27 mouse cellular contexts compared by ENCODE assay signal in the genomic region with DNA sequence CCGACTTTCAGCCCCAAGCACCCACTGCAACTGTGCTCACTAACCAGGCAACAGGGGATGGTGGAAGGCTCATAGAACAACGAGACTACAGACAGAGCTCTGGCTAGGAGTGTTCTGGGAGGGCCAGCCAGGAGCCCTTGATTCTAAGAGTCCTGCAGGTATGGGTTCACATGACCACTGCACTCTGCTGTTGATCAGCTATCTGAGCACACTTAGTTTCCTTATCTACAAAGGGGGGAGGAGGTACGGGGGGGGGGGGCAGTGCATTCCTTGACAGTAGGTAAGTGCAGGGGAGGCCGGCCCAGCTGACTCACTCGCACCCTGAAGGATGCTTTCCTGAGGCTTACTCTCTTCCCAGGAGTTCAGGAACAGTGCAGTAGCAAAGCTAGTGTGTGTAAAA.
A peak's percentile ranks its signal among the peaks of the same experiment; 100 is the strongest.
DNase-seq lines count a peak whose midpoint lies in the region; ATAC-seq and TF ChIP-seq lines count a peak whose summit lies in the region.
"Had no signal": no experiment of that assay in that cellular context is flagged by ENCODE, and none has a peak within 500 bp of the region (broad histone marks: within the 10 kb centered on the region; RNA-seq: fewer than 3 reads in every experiment).

No protein-coding gene starts in this region.

- peak overlapping the region; percentile 68 for H3K27ac ChIP-seq in heart, embryonic 10.5 days
- no peak overlapping the region for H3K27ac ChIP-seq in heart, adult 2 months
- peak overlapping the region; percentile 8; the same call in 1 of the 2 replicates for H3K27ac ChIP-seq in heart, embryonic 15.5 days
- peak overlapping the region; percentile 42 for H3K27ac ChIP-seq in bone marrow, adult 2 months (ENCODE audit: control insufficient read depth, insufficient read depth, low read depth, low read length, poor library complexity)
- H3K27ac ChIP-seq: hindbrain, embryonic 12.5 days; hindbrain, postnatal 0 days; intestine, embryonic 15.5 days; liver, embryonic 15.5 days; macrophage; neural tube, embryonic 15.5 days had no signal

- H3K36me3 ChIP-seq in heart, embryonic 10.5 days = no peaks in the 10 kb centered on the region
- H3K36me3 ChIP-seq in heart, adult 2 months (ENCODE audit: control insufficient read depth, insufficient read depth, low read length) = no peaks in the 10 kb centered on the region
- H3K36me3 ChIP-seq in heart, embryonic 15.5 days = no peaks in the 10 kb centered on the region
- H3K36me3 ChIP-seq: hindbrain, embryonic 12.5 days; intestine, embryonic 15.5 days; liver, embryonic 15.5 days; neural tube, embryonic 15.5 days had no signal

- H3K4me2 ChIP-seq in heart, embryonic 15.5 days = no peak overlapping the region
- H3K4me2 ChIP-seq: hindbrain, embryonic 12.5 days; intestine, embryonic 15.5 days; liver, embryonic 15.5 days; neural tube, embryonic 15.5 days had no signal

- no peak for TF ChIP-seq CTCF in heart, adult 2 months (IDR thresholded peaks at IDR 0.05)
- TF ChIP-seq CTCF in bone marrow, adult 2 months (IDR thresholded peaks at IDR 0.05; ENCODE audit: control insufficient read depth, insufficient read depth, low read length) = no peak

- no peak for TF ChIP-seq EP300 in heart, adult 2 months (IDR thresholded peaks at IDR 0.05; ENCODE audit: insufficient read depth, low read depth, low read length)

- no peak overlapping the region for H3K9ac ChIP-seq in heart, adult 2 months (ENCODE audit: low read depth, low read length)
- H3K9ac ChIP-seq in heart, embryonic 15.5 days = no peak overlapping the region
- H3K9ac ChIP-seq: hindbrain, embryonic 12.5 days; intestine, embryonic 15.5 days; liver, embryonic 15.5 days; neural tube, embryonic 15.5 days had no signal

- H3K9me3 ChIP-seq in heart, embryonic 10.5 days = no peaks in the 10 kb centered on the region
- no peaks in the 10 kb centered on the region for H3K9me3 ChIP-seq in heart, embryonic 15.5 days (replicated peaks)
- H3K9me3 ChIP-seq: hindbrain, embryonic 12.5 days; intestine, embryonic 15.5 days; liver, embryonic 15.5 days; neural tube, embryonic 15.5 days had no signal

- H3K4me1 ChIP-seq in heart, embryonic 10.5 days = peaks cover 96% of the 10 kb centered on the region
- peaks cover 46% of the 10 kb centered on the region for H3K4me1 ChIP-seq in heart, adult 2 months (ENCODE audit: control insufficient read depth, insufficient read depth, low read length)
- peaks cover 69% of the 10 kb centered on the region for H3K4me1 ChIP-seq in heart, embryonic 15.5 days (replicated peaks)
- H3K4me1 ChIP-seq in bone marrow, adult 2 months (ENCODE audit: control insufficient read depth, insufficient read depth, low read length) = peaks cover 11% of the 10 kb centered on the region

- ATAC-seq in heart, embryonic 15.5 days (replicated peaks; ENCODE audit: insufficient number of reproducible peaks, insufficient read depth, low FRiP score, low read depth) = no peak
- ATAC-seq: forebrain, embryonic 14.5 days; hindbrain, postnatal 0 days; intestine, embryonic 15.5 days; Patski had no signal

- TF ChIP-seq POLR2A in heart, adult 2 months (IDR thresholded peaks at IDR 0.05; ENCODE audit: insufficient read depth, low read depth, low read length) = no peak
- TF ChIP-seq POLR2A in bone marrow, adult 2 months (IDR thresholded peaks at IDR 0.05; ENCODE audit: borderline replicate concordance, control insufficient read depth, low read depth, low read length) = no peak

- H3K27me3 ChIP-seq in heart, embryonic 10.5 days (ENCODE audit: insufficient read depth, poor library complexity, severe bottlenecking) = no peaks in the 10 kb centered on the region
- no peaks in the 10 kb centered on the region for H3K27me3 ChIP-seq in heart, adult 2 months (ENCODE audit: control insufficient read depth, insufficient read depth, low read length)
- H3K27me3 ChIP-seq in heart, embryonic 15.5 days = no peaks in the 10 kb centered on the region
- H3K27me3 ChIP-seq: hindbrain, embryonic 12.5 days; intestine, embryonic 15.5 days; neural tube, embryonic 15.5 days; Patski had no signal

- H3K4me3 ChIP-seq in heart, embryonic 10.5 days = no peak overlapping the region
- H3K4me3 ChIP-seq in heart, adult 2 months = no peak overlapping the region
- no peak overlapping the region for H3K4me3 ChIP-seq in heart, embryonic 15.5 days
- H3K4me3 ChIP-seq in bone marrow, adult 2 months (replicated peaks; ENCODE audit: control insufficient read depth, low read depth, low read length) = no peak overlapping the region
- H3K4me3 ChIP-seq: hindbrain, embryonic 12.5 days; intestine, embryonic 15.5 days; liver, embryonic 15.5 days; neural tube, embryonic 15.5 days had no signal

- intact Hi-C loops in heart, adult 2 months (cut with DNase I) = no loop called here

- H3K79me2 ChIP-seq in heart, adult 2 months (replicated peaks; ENCODE audit: control insufficient read depth, insufficient read depth, low read length) = 0 out of 2 replicates have a peak, but pooled peaks cover 1% of the 10 kb centered on the region

- 19% methylated on average over 5 of the region's 5 CpGs for WGBS in heart, embryonic 10.5 days
- 59% methylated on average over 5 of the region's 5 CpGs for WGBS in heart, adult 2 months
- WGBS in heart, embryonic 15.5 days = 36% methylated on average over 5 of the region's 5 CpGs
- 51% methylated on average over 5 of the region's 5 CpGs for WGBS in bone marrow, adult 2 months

- no peak for DNase-seq in heart, embryonic 10.5 days (ENCODE audit: low spot score)
- DNase-seq in heart, adult 2 months = no peak
- DNase-seq in heart, adult 9 months (ENCODE audit: low spot score in 2 of 2) = no peak
- DNase-seq in lung, adult 18-20 months = peak; percentile 24 to 54
- no peak for DNase-seq in lung, postnatal 25 days (ENCODE audit: low spot score)
- no peak for DNase-seq in urinary bladder, adult 2 months (ENCODE audit: low spot score)
- DNase-seq: adrenal gland, postnatal 10 days; cerebellum, adult 11 months; cerebellum, adult 9-10 months; cerebellum, postnatal 36 days; kidney, adult 9 months; kidney, postnatal 10 days; layer of hippocampus, adult 9-11 months; liver; midbrain, embryonic 14.5 days; retina, postnatal 1 day; right cerebral cortex, postnatal 14 days had no signal

Comparison
In these comparisons a context has a peak if more than half of its experiments do, and no peak if none do; other contexts are left out.
1. DNase-seq: peak in lung, adult 18-20 months (2 of 2); none in heart, embryonic 10.5 days (single experiment), heart, adult 2 months (0 of 2), heart, adult 9 months (0 of 2), lung, postnatal 25 days (single experiment) and urinary bladder, adult 2 months (single experiment).